Mouse (Mus musculus): ENCODE results near the gene Pofut2. TPM values are rescaled to one million over a fixed set of nuclear protein-coding genes. Genes with fewer than 3 reads are reported as not detected.

Pofut2 gene
- polyA plus RNA-seq, 1 experiment from 2014 or later = 83.9 TPM

DNA sequence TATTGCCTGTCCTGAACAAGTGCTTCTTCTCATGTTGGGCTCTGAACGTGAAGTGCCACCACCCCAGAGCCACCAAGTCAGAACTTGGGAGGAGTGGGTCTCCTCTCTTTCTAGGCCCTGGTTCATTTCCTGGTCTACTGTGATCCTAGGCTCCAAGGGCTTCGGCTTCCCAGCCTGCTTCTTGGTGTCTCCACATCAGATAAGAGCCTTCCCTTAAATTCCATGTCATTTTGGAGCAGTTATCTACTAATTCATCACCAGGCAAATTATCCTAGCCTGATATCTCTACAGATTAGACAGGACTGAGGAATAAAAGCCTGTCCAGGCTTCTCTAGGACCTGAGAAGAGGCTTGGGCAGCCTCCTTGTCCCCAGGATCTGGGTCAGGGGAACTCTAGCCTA, 42.7 kb upstream of the Pofut2 start:
- H3K4me3 ChIP-seq (ENCODE audit: low read depth, low read length) = no peak overlapping the region
- H3K4me2 ChIP-seq (ENCODE audit: low read depth, severe bottlenecking) = no peak overlapping the region
- WGBS = 85% methylated on average over 2 of the region's 2 CpGs
- ATAC-seq (ENCODE audit: insufficient number of reproducible peaks, low FRiP score, low TSS enrichment, low read depth) = no peak
- H3K27ac ChIP-seq (replicated peaks; ENCODE audit: low read depth, low read length) = no peak overlapping the region
- DNase-seq (ENCODE audit: low spot score) = no peak
- no peaks in the 10 kb centered on the region for H3K36me3 ChIP-seq (ENCODE audit: control insufficient read depth, insufficient read depth, low read length)
- no peak overlapping the region for H3K9ac ChIP-seq (ENCODE audit: low read length)
- H3K4me1 ChIP-seq (ENCODE audit: control insufficient read depth, insufficient read depth, low read length) = peaks cover 4% of the 10 kb centered on the region
- no peaks in the 10 kb centered on the region for H3K27me3 ChIP-seq (ENCODE audit: control insufficient read depth, insufficient read depth, low read length)
- no peaks in the 10 kb centered on the region for H3K9me3 ChIP-seq (ENCODE audit: control insufficient read depth, low read length)

DNA sequence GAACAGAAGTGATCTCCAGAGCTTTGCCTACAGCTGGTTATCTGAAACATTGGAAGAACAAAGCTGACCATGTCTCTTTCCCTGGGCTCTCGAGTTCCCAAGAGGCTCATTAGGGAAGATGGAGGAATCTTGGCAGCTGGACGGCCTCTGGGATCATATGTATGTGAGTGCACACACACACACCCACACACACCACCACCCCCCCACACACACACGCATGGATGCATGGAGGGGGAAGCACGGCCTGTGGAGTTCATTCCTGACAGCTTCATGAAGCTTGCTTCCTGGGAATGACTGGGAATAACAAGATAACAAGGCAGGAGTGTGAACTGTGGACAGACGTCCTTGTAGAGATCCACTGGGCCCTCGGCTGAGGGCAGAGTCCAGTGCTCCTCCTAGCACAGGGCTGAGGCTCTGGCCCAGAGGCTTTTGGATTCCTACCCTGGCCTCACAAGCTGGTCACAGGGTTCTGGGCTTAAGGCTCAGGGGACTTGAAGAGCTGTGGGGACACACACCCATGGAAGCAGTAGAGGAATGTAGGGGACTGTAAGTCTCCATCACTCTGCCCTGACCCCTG, 41.8 kb upstream of the Pofut2 start:
- Histone ChIP-seq H3K36me3 (ENCODE audit: control insufficient read depth, insufficient read depth, low read length) (no peaks in the 10 kb centered on the region), H3K4me2 (ENCODE audit: low read depth, severe bottlenecking) (no peak overlapping the region), H3K4me1 (ENCODE audit: control insufficient read depth, insufficient read depth, low read length) (peaks cover 4% of the 10 kb centered on the region), H3K9me3 (ENCODE audit: control insufficient read depth, low read length) (no peaks in the 10 kb centered on the region), H3K27ac (replicated peaks; ENCODE audit: low read depth, low read length) (no peak overlapping the region), H3K27me3 (ENCODE audit: control insufficient read depth, insufficient read depth, low read length) (no peaks in the 10 kb centered on the region), H3K9ac (ENCODE audit: low read length) (no peak overlapping the region), H3K4me3 (ENCODE audit: low read depth, low read length) (no peak overlapping the region)
- no peak for ATAC-seq (ENCODE audit: insufficient number of reproducible peaks, low FRiP score, low TSS enrichment, low read depth)
- 81% methylated on average over 6 of the region's 6 CpGs for WGBS
- DNase-seq (ENCODE audit: low spot score) = no peak

DNA sequence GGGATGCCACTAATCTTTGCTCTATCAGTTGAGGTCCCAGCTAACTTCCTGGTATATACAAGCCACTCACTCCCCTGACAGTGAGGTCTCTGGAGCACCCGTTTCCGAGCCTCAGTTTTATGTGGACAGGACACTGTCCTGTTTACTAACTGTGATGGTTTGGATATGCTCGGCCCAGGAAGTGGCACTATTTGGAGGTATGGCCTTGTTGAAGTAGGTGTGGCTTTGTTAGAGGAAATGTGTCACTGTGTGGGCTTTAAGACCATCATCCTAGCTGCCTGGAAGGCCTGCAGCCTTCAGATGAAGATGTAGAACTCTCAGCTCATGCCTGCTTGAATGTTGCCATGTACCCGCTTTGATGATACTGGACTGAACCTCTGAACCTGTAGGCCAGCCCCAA, 41.0 kb upstream of the Pofut2 start:
- 89% methylated on average over 4 of the region's 4 CpGs for WGBS
- no peaks in the 10 kb centered on the region for H3K36me3 ChIP-seq (ENCODE audit: control insufficient read depth, insufficient read depth, low read length)
- DNase-seq (ENCODE audit: low spot score) (no peak), ATAC-seq (ENCODE audit: insufficient number of reproducible peaks, low FRiP score, low TSS enrichment, low read depth) (no peak)
- H3K4me3 ChIP-seq (ENCODE audit: low read depth, low read length) = no peak overlapping the region
- H3K27ac ChIP-seq (replicated peaks; ENCODE audit: low read depth, low read length) = no peak overlapping the region
- no peaks in the 10 kb centered on the region for H3K9me3 ChIP-seq (ENCODE audit: control insufficient read depth, low read length)
- no peaks in the 10 kb centered on the region for H3K27me3 ChIP-seq (ENCODE audit: control insufficient read depth, insufficient read depth, low read length)
- peaks cover 4% of the 10 kb centered on the region for H3K4me1 ChIP-seq (ENCODE audit: control insufficient read depth, insufficient read depth, low read length)
- no peak overlapping the region for H3K4me2 ChIP-seq (ENCODE audit: low read depth, severe bottlenecking)
- H3K9ac ChIP-seq (ENCODE audit: low read length) = no peak overlapping the region

DNA sequence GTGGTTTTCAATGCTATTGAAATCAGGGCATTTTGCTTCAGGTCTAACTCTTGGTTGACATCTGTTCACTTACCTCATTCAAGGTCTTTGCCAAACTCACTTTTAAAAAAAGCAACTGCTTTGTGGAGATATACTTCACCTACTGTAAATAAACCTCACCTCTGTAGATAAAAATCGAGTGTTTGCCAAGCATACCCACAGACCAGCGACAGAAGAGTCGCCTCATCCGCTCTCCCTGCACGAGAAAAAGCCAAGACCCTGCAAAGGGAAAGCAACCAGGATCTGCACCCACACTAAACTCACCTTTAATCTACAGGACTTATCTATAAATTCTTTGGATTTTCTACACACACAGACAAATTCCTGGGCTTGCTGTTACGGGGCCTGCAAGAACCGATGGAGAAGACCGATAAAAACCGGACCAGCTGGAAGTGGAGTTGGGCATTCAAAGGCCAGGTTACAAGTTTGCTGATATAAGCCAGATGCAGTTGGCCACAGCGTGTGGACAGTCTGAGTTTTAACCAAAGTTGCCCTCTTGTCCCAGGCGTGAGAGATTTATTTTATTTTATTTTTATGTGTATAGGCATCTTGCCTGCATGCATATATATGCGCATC, 39.5 kb upstream of the Pofut2 start:
- DNase-seq (ENCODE audit: low spot score) (no peak), ATAC-seq (ENCODE audit: insufficient number of reproducible peaks, low FRiP score, low TSS enrichment, low read depth) (no peak)
- no peaks in the 10 kb centered on the region for H3K9me3 ChIP-seq (ENCODE audit: control insufficient read depth, low read length)
- no peaks in the 10 kb centered on the region for H3K27me3 ChIP-seq (ENCODE audit: control insufficient read depth, insufficient read depth, low read length)
- no peak overlapping the region for H3K9ac ChIP-seq (ENCODE audit: low read length)
- H3K4me1 ChIP-seq (ENCODE audit: control insufficient read depth, insufficient read depth, low read length) = peaks cover 4% of the 10 kb centered on the region
- H3K36me3 ChIP-seq (ENCODE audit: control insufficient read depth, insufficient read depth, low read length) = no peaks in the 10 kb centered on the region
- no peak overlapping the region for H3K4me2 ChIP-seq (ENCODE audit: low read depth, severe bottlenecking)
- no peak overlapping the region for H3K27ac ChIP-seq (replicated peaks; ENCODE audit: low read depth, low read length)
- WGBS = 87% methylated on average over 12 of the region's 12 CpGs
- no peak overlapping the region for H3K4me3 ChIP-seq (ENCODE audit: low read depth, low read length)

DNA sequence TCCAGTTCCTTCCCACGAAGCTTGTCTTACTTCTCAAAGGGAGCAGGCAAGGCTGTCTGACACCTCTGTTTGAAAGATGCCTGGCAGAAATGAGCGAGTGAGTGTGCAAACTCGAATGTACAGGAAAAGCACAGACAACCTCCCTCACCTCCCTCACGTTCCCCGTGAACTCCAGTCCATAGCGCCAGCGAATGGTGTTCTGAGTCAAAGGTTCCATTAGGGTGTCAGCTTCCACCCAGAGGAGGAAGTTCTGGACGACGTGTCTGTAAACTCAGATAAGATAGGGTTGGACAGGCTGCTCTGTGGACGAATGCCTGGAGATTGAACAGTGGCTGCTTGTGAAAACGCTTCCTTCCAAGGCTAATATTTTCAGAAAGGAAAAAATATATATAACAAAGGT, 37.9 kb upstream of the Pofut2 start:
- no peak for ATAC-seq (ENCODE audit: insufficient number of reproducible peaks, low FRiP score, low TSS enrichment, low read depth)
- Histone ChIP-seq H3K27ac (replicated peaks; ENCODE audit: low read depth, low read length) (no peak overlapping the region), H3K36me3 (ENCODE audit: control insufficient read depth, insufficient read depth, low read length) (no peaks in the 10 kb centered on the region), H3K9me3 (ENCODE audit: control insufficient read depth, low read length) (no peaks in the 10 kb centered on the region), H3K4me2 (ENCODE audit: low read depth, severe bottlenecking) (no peak overlapping the region), H3K4me1 (ENCODE audit: control insufficient read depth, insufficient read depth, low read length) (no peaks in the 10 kb centered on the region), H3K27me3 (ENCODE audit: control insufficient read depth, insufficient read depth, low read length) (no peaks in the 10 kb centered on the region), H3K4me3 (ENCODE audit: low read depth, low read length) (no peak overlapping the region), H3K9ac (ENCODE audit: low read length) (no peak overlapping the region)
- 60% methylated on average over 11 of the region's 11 CpGs for WGBS
- no peak for DNase-seq (ENCODE audit: low spot score)

DNA sequence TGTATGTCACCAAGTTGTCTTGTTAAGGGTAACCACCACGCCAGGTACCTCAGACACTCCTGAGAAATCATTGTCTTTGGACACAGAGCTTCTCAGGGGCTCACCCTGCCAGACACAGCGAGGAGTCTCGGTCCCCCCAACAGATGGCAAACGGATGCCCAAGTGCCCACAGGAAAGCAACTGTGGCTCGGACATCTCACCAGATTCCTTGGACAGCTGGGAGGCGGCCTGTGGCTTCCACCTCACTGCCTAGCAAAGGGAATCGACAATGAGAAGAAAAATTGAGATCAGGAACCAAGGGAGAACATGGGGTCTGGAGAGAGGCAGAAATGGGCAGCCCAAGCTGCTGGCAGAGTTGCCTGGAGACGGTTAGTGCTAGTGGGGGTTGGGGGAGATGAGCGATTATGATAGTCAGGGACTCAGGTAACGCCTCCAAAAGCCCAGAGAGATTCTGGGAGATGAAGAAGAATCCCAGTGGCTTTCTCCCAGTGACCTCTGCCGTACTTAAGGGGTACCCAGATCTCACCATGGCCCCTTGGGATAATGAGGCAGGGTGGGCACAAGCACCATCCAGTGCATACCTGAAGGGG, 36.0 kb upstream of the Pofut2 start:
- H3K9me3 ChIP-seq (ENCODE audit: control insufficient read depth, low read length) = no peaks in the 10 kb centered on the region
- DNase-seq (ENCODE audit: low spot score) (no peak), ATAC-seq (ENCODE audit: insufficient number of reproducible peaks, low FRiP score, low TSS enrichment, low read depth) (no peak)
- no peaks in the 10 kb centered on the region for H3K4me1 ChIP-seq (ENCODE audit: control insufficient read depth, insufficient read depth, low read length)
- H3K4me3 ChIP-seq (ENCODE audit: low read depth, low read length) = no peak overlapping the region
- no peaks in the 10 kb centered on the region for H3K27me3 ChIP-seq (ENCODE audit: control insufficient read depth, insufficient read depth, low read length)
- 87% methylated on average over 11 of the region's 11 CpGs for WGBS
- H3K36me3 ChIP-seq (ENCODE audit: control insufficient read depth, insufficient read depth, low read length) = no peaks in the 10 kb centered on the region
- H3K4me2 ChIP-seq (ENCODE audit: low read depth, severe bottlenecking) = no peak overlapping the region
- no peak overlapping the region for H3K27ac ChIP-seq (replicated peaks; ENCODE audit: low read depth, low read length)
- H3K9ac ChIP-seq (ENCODE audit: low read length) = no peak overlapping the region

DNA sequence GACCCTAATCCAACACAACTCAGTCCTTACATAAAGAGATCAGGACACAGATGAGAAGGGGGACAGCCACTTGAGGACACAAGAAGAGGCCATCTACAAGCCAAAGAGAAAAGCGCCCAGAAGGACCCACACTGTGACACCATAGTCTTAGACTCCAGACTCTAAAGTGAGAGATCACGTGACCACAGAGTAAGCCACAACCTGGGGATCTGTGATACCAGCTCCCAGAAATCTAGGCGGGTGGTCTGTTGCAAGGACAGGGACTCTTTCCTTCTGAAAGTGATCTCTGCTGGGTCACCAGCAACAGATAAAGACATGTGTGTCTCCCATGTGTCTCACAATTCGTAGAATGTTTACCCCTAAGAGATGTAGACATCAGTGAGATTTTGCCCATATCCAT, 34.6 kb upstream of the Pofut2 start:
- DNase-seq (ENCODE audit: low spot score) (no peak), ATAC-seq (ENCODE audit: insufficient number of reproducible peaks, low FRiP score, low TSS enrichment, low read depth) (no peak)
- Histone ChIP-seq H3K4me1 (ENCODE audit: control insufficient read depth, insufficient read depth, low read length) (0 out of 2 replicates have a peak, but pooled peaks cover under 1% of the 10 kb centered on the region), H3K9me3 (ENCODE audit: control insufficient read depth, low read length) (no peaks in the 10 kb centered on the region), H3K27ac (replicated peaks; ENCODE audit: low read depth, low read length) (no peak overlapping the region), H3K9ac (ENCODE audit: low read length) (no peak overlapping the region), H3K27me3 (ENCODE audit: control insufficient read depth, insufficient read depth, low read length) (no peaks in the 10 kb centered on the region), H3K36me3 (ENCODE audit: control insufficient read depth, insufficient read depth, low read length) (no peaks in the 10 kb centered on the region), H3K4me2 (ENCODE audit: low read depth, severe bottlenecking) (no peak overlapping the region), H3K4me3 (ENCODE audit: low read depth, low read length) (no peak overlapping the region)
- 82% methylated on average over 4 of the region's 4 CpGs for WGBS

DNA sequence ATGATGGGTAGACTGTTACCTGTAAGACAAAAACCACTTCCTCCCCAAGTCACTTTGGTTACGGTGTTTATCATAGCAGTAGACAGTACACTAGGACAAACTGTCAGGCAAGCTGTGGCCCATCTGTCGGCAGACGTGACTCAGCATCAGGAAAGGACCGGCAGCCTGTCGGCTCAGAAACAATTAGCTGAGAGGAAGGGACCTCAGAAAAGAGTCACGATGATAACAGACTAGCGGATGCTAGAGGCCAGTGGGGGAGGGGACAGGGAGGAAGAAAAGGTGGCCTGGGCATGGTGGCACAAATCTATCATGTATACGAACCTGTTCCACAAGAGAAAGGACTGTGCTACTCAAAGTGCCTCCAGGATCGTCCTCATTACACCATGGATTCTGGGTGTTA, 33.6 kb upstream of the Pofut2 start:
- ATAC-seq (ENCODE audit: insufficient number of reproducible peaks, low FRiP score, low TSS enrichment, low read depth) = no peak
- H3K4me2 ChIP-seq (ENCODE audit: low read depth, severe bottlenecking) = no peak overlapping the region
- no peak for DNase-seq (ENCODE audit: low spot score)
- H3K4me1 ChIP-seq (ENCODE audit: control insufficient read depth, insufficient read depth, low read length) = 0 out of 2 replicates have a peak, but pooled peaks cover 3% of the 10 kb centered on the region
- H3K9me3 ChIP-seq (ENCODE audit: control insufficient read depth, low read length) = no peaks in the 10 kb centered on the region
- no peaks in the 10 kb centered on the region for H3K27me3 ChIP-seq (ENCODE audit: control insufficient read depth, insufficient read depth, low read length)
- WGBS = 70% methylated on average over 9 of the region's 9 CpGs
- H3K4me3 ChIP-seq (ENCODE audit: low read depth, low read length) = no peak overlapping the region
- H3K27ac ChIP-seq (replicated peaks; ENCODE audit: low read depth, low read length) = no peak overlapping the region
- H3K36me3 ChIP-seq (ENCODE audit: control insufficient read depth, insufficient read depth, low read length) = no peaks in the 10 kb centered on the region
- no peak overlapping the region for H3K9ac ChIP-seq (ENCODE audit: low read length)
